ENCODE assay signal across 9 mouse cellular contexts in genomic region chr10:81303258-81303657, GRCm38 (mm10). TPM values are rescaled to one million over a fixed set of nuclear protein-coding genes. Genes with fewer than 3 reads are reported as not detected.
DNase-seq lines count a peak whose midpoint lies in the region; ATAC-seq and TF ChIP-seq lines count a peak whose summit lies in the region.
"Had no signal": no experiment of that assay in that cellular context is flagged by ENCODE, and none has a peak within 500 bp of the region (broad histone marks: within the 10 kb centered on the region; RNA-seq: fewer than 3 reads in every experiment).

No protein-coding gene starts in this region.

- H3K27ac ChIP-seq in kidney, embryonic 14.5 days (ENCODE audit: low read depth, low read length) = 0 out of 2 replicates have a peak overlapping the region, but pooled peaks have one; percentile 7
- H3K27ac ChIP-seq in embryonic facial prominence, embryonic 13.5 days = 0 out of 2 replicates have a peak overlapping the region, but pooled peaks have one; percentile 39
- peak overlapping the region; percentile 18; the same call in 1 of the 2 replicates for H3K27ac ChIP-seq in limb, embryonic 15.5 days

- TF ChIP-seq CTCF in G1E (IDR thresholded peaks at IDR 0.05; ENCODE audit: low read depth, low read length) = no peak

- no peak for DNase-seq in kidney, postnatal 10 days
- DNase-seq in G1E (ENCODE audit: low spot score) = no peak
- DNase-seq in gastrocnemius, postnatal 10 days = no peak
- no peak for DNase-seq in urinary bladder, adult 18-20 months (ENCODE audit: low spot score in 2 of 2)
- no peak for DNase-seq in frontal cortex, postnatal 14 days (ENCODE audit: low spot score in 2 of 2)

- no peak for ATAC-seq in kidney, embryonic 14.5 days (ENCODE audit: low FRiP score, low TSS enrichment)
- 0 out of 2 replicates have a peak, but pooled peaks have one; percentile 6 for ATAC-seq in G1E (ENCODE audit: extremely low read depth, insufficient number of reproducible peaks, low FRiP score, poor library complexity, severe bottlenecking)
- no peak for ATAC-seq in embryonic facial prominence, embryonic 13.5 days (ENCODE audit: insufficient number of reproducible peaks, insufficient read depth, low FRiP score, low TSS enrichment, low read depth)
- no peak for ATAC-seq in limb, embryonic 15.5 days (ENCODE audit: insufficient number of reproducible peaks, low FRiP score, low TSS enrichment, low read depth)
- ATAC-seq: Patski had no signal

- WGBS in kidney, embryonic 14.5 days = 73% methylated on average over 10 of the region's 10 CpGs
- WGBS in embryonic facial prominence, embryonic 13.5 days = 80% methylated on average over 10 of the region's 10 CpGs
- WGBS in limb, embryonic 15.5 days = 74% methylated on average over 10 of the region's 10 CpGs

- no peak overlapping the region for H3K4me3 ChIP-seq in kidney, embryonic 14.5 days (ENCODE audit: low read length)
- peak overlapping the region; percentile 69; the same call in 1 of the 2 replicates for H3K4me3 ChIP-seq in G1E (ENCODE audit: low read depth, low read length)
- H3K4me3 ChIP-seq in embryonic facial prominence, embryonic 13.5 days = 0 out of 2 replicates have a peak overlapping the region, but pooled peaks have one; percentile 6
- H3K4me3 ChIP-seq in limb, embryonic 15.5 days = no peak overlapping the region

- peaks cover 26% of the 10 kb centered on the region for H3K36me3 ChIP-seq in kidney, embryonic 14.5 days (ENCODE audit: control insufficient read depth, insufficient read depth, low read length)
- peaks cover 96% of the 10 kb centered on the region for H3K36me3 ChIP-seq in G1E (replicated peaks)
- peaks cover 46% of the 10 kb centered on the region for H3K36me3 ChIP-seq in embryonic facial prominence, embryonic 13.5 days
- peaks cover 28% of the 10 kb centered on the region for H3K36me3 ChIP-seq in limb, embryonic 15.5 days

- H3K4me2 ChIP-seq in kidney, embryonic 14.5 days (replicated peaks; ENCODE audit: low read depth, low read length) = no peak overlapping the region; the same call in 1 of the 2 replicates
- H3K4me2 ChIP-seq in embryonic facial prominence, embryonic 13.5 days = peak overlapping the region; percentile 18; the same call in 1 of the 2 replicates
- no peak overlapping the region for H3K4me2 ChIP-seq in limb, embryonic 15.5 days

- peak overlapping the region; percentile 28; the same call in 1 of the 2 replicates for H3K9ac ChIP-seq in kidney, embryonic 14.5 days (ENCODE audit: low read depth, low read length)
- peak overlapping the region; percentile 44 for H3K9ac ChIP-seq in embryonic facial prominence, embryonic 13.5 days
- H3K9ac ChIP-seq in limb, embryonic 15.5 days = no peak overlapping the region

- H3K27me3 ChIP-seq in kidney, embryonic 14.5 days (ENCODE audit: control insufficient read depth, insufficient read depth, low read length) = no peaks in the 10 kb centered on the region
- H3K27me3 ChIP-seq in G1E (ENCODE audit: insufficient read depth, low read length) = no peaks in the 10 kb centered on the region
- no peaks in the 10 kb centered on the region for H3K27me3 ChIP-seq in embryonic facial prominence, embryonic 13.5 days
- no peaks in the 10 kb centered on the region for H3K27me3 ChIP-seq in limb, embryonic 15.5 days
- H3K27me3 ChIP-seq: Patski had no signal

- H3K9me3 ChIP-seq in kidney, embryonic 14.5 days (ENCODE audit: control insufficient read depth, low read length) = no peaks in the 10 kb centered on the region
- H3K9me3 ChIP-seq in G1E (replicated peaks) = no peaks in the 10 kb centered on the region
- no peaks in the 10 kb centered on the region for H3K9me3 ChIP-seq in embryonic facial prominence, embryonic 13.5 days
- H3K9me3 ChIP-seq in limb, embryonic 15.5 days = 0 out of 2 replicates have a peak, but pooled peaks cover 3% of the 10 kb centered on the region

- peaks cover 39% of the 10 kb centered on the region; the same call in 1 of the 2 replicates for H3K4me1 ChIP-seq in kidney, embryonic 14.5 days (ENCODE audit: control insufficient read depth, insufficient read depth, low read length)
- peaks cover 90% of the 10 kb centered on the region for H3K4me1 ChIP-seq in G1E (ENCODE audit: insufficient read depth, low read depth, low read length)
- peaks cover 26% of the 10 kb centered on the region for H3K4me1 ChIP-seq in embryonic facial prominence, embryonic 13.5 days
- H3K4me1 ChIP-seq in limb, embryonic 15.5 days = peaks cover 30% of the 10 kb centered on the region

RNA-seq across cellular contexts. Expression of gene Pip5k1c, which starts 10.5 kb away (rescaled TPM):
- 25.4 and 60.7 TPM in 2 replicates for polyA plus RNA-seq in kidney, embryonic 14.5 days (2014; fragmentation: Nextera tagmentation; extraction: Ambion mirVana)
- total RNA-seq in G1E (2014; fragmentation: Nextera tagmentation) (58.0 and 62.2 TPM in 2 replicates), G1E (2017) (58.8 and 66.6 TPM in 2 replicates)
- 266 and 331 TPM in 2 replicates for polyA plus RNA-seq in G1E (2012)
- polyA plus RNA-seq in embryonic facial prominence, embryonic 13.5 days (2015; fragmentation: Nextera tagmentation; extraction: Ambion mirVana) = 56.0 and 57.6 TPM in 2 replicates
- 44.8 and 48.1 TPM in 2 replicates for polyA plus RNA-seq in limb, embryonic 15.5 days (2015; fragmentation: Nextera tagmentation; extraction: Ambion mirVana)
- total RNA-seq in gastrocnemius, postnatal 10 days (2021) = 10 to 100 TPM; 24.0 to 30.8 TPM

RNA-seq across cellular contexts. Expression of gene Tjp3, which starts 11.9 kb away (rescaled TPM):
- 7.6 and 11.6 TPM in 2 replicates for polyA plus RNA-seq in kidney, embryonic 14.5 days (2014; fragmentation: Nextera tagmentation; extraction: Ambion mirVana)
- total RNA-seq in G1E (2014; fragmentation: Nextera tagmentation) (0.44 TPM in 1 of 2 replicates, not detected in the other), G1E (2017) (1.8 and 1.9 TPM in 2 replicates)
- 1.4 and 1.6 TPM in 2 replicates for polyA plus RNA-seq in G1E (2012)
- 5.0 and 7.2 TPM in 2 replicates for polyA plus RNA-seq in embryonic facial prominence, embryonic 13.5 days (2015; fragmentation: Nextera tagmentation; extraction: Ambion mirVana)
- 8.4 and 9.9 TPM in 2 replicates for polyA plus RNA-seq in limb, embryonic 15.5 days (2015; fragmentation: Nextera tagmentation; extraction: Ambion mirVana)
- under 1 TPM; 0.14 to 0.36 TPM for total RNA-seq in gastrocnemius, postnatal 10 days (2021)

RNA-seq across cellular contexts. Expression of gene Cactin, which starts 17.6 kb away (rescaled TPM):
- 21.4 and 29.6 TPM in 2 replicates for polyA plus RNA-seq in kidney, embryonic 14.5 days (2014; fragmentation: Nextera tagmentation; extraction: Ambion mirVana)
- total RNA-seq in G1E (2014; fragmentation: Nextera tagmentation) (9.0 and 11.4 TPM in 2 replicates), G1E (2017) (23.5 and 23.9 TPM in 2 replicates)
- 77.9 and 80.5 TPM in 2 replicates for polyA plus RNA-seq in G1E (2012)
- polyA plus RNA-seq in embryonic facial prominence, embryonic 13.5 days (2015; fragmentation: Nextera tagmentation; extraction: Ambion mirVana) = 43.2 and 46.9 TPM in 2 replicates
- polyA plus RNA-seq in limb, embryonic 15.5 days (2015; fragmentation: Nextera tagmentation; extraction: Ambion mirVana) = 37.3 and 39.3 TPM in 2 replicates
- total RNA-seq in gastrocnemius, postnatal 10 days (2021) = 10 to 100 TPM; 11.0 to 14.5 TPM

RNA-seq across cellular contexts. Expression of gene Tbxa2r, which starts 25.3 kb away (rescaled TPM):
- polyA plus RNA-seq in kidney, embryonic 14.5 days (2014; fragmentation: Nextera tagmentation; extraction: Ambion mirVana) = 8.7 and 10.1 TPM in 2 replicates
- not detected in 2 replicates for total RNA-seq in G1E (2014; fragmentation: Nextera tagmentation)
- total RNA-seq in G1E (2017) = 0.06 TPM in 1 of 2 replicates, not detected in the other
- 0.06 TPM in 1 of 2 replicates, not detected in the other for polyA plus RNA-seq in G1E (2012)
- polyA plus RNA-seq in embryonic facial prominence, embryonic 13.5 days (2015; fragmentation: Nextera tagmentation; extraction: Ambion mirVana) = 7.1 and 7.3 TPM in 2 replicates
- 11.9 and 12.8 TPM in 2 replicates for polyA plus RNA-seq in limb, embryonic 15.5 days (2015; fragmentation: Nextera tagmentation; extraction: Ambion mirVana)
- 1 to 10 TPM; 2.3 to 3.8 TPM for total RNA-seq in gastrocnemius, postnatal 10 days (2021)
- polyA plus RNA-seq: Patski had no signal

RNA-seq across cellular contexts. Expression of gene Apba3, which starts 36.5 kb away (rescaled TPM):
- polyA plus RNA-seq in kidney, embryonic 14.5 days (2014; fragmentation: Nextera tagmentation; extraction: Ambion mirVana) = 51.4 and 52.7 TPM in 2 replicates
- total RNA-seq in G1E (2014; fragmentation: Nextera tagmentation) = 36.2 and 44.6 TPM in 2 replicates
- total RNA-seq in G1E (2017) = 27.9 and 38.9 TPM in 2 replicates
- polyA plus RNA-seq in G1E (2012) = 113 and 130 TPM in 2 replicates
- polyA plus RNA-seq in embryonic facial prominence, embryonic 13.5 days (2015; fragmentation: Nextera tagmentation; extraction: Ambion mirVana) = 61.9 and 67.9 TPM in 2 replicates
- polyA plus RNA-seq in limb, embryonic 15.5 days (2015; fragmentation: Nextera tagmentation; extraction: Ambion mirVana) = 77.1 and 87.5 TPM in 2 replicates
- 10 to 100 TPM; 61.6 to 63.5 TPM for total RNA-seq in gastrocnemius, postnatal 10 days (2021)

Comparison
In these comparisons a context has a peak if more than half of its experiments do, and no peak if none do; other contexts are left out.
1. H3K4me3 ChIP-seq: peak in G1E (single experiment) and embryonic facial prominence, embryonic 13.5 days (single experiment); none in kidney, embryonic 14.5 days (single experiment) and limb, embryonic 15.5 days (single experiment).
2. Peak in every context shown above with its lines, with median percentiles within 50 percentile points of each other: H3K27ac ChIP-seq.